Mouse (Mus musculus): ENCODE measurements around the gene Zcchc24. TPM values are rescaled to one million over a fixed set of nuclear protein-coding genes. Genes with fewer than 3 reads are reported as not detected.

Gene Zcchc24
- polyA plus RNA-seq, 1 experiment from 2014 or later = 19.5 TPM

DNA sequence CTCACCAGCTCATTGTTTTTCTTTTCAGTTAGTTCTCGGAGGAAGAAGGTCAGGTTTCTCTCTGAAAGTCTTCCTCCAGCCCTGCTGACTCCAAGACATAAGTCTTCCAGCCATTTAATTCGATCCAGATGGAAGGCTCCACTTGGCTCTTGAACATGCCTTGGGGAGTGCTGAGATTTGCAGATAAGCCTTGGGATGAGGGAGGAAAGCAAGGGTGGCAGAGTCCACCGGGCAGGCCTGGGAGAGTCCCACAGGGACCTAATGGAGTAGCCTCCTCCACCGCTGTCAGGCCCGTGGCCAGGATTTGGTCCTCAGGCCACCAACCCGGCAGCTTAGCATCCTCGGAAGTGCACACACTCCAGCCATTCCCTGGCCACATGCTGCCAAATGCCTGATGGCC, 27.8 kb upstream of the Zcchc24 start:
- no peak overlapping the region for H3K4me2 ChIP-seq (ENCODE audit: low read depth, low read length)
- WGBS = 58% methylated on average over 7 of the region's 7 CpGs

DNA sequence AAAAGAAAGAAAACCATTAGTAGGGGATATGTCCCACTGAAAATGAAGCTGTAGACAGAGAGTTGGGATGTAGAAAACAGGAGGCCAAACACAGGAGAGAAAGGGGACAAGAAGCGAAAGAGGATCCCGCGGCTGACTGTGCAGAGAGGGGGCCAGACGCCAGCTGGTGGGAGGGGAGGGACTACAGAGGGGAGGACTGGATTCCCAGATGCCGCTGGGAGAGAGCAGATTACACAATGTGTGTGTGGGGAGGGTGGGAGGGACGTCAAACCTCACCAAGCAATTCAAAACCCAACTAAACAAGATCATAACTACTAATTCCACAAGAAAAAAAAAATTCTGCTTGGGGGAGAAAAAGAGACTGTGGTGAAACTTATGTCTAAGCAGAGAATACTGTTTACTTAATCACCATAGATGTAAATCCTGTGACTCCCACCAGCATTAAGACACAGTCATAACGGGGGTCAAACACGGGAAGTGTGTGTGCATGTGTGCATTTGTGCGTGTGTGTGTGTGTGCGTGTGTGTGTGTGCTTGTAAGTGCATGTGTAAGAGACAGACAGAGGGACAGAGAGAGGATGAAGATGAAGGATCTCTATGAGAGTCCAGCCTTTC, 26.8 kb upstream of the Zcchc24 start:
- Histone ChIP-seq H3K9ac (ENCODE audit: low read length) (peak overlapping the region; percentile 42; the same call in 1 of the 2 replicates), H3K36me3 (ENCODE audit: control insufficient read depth, insufficient read depth) (no peaks in the 10 kb centered on the region), H3K4me1 (ENCODE audit: control insufficient read depth, insufficient read depth, low read length) (peaks cover 3% of the 10 kb centered on the region), H3K27me3 (ENCODE audit: control insufficient read depth, insufficient read depth, low read length) (no peaks in the 10 kb centered on the region), H3K27ac (ENCODE audit: low read length) (0 out of 2 replicates have a peak overlapping the region, but pooled peaks have one; percentile 27), H3K4me3 (ENCODE audit: low read length) (no peak overlapping the region), H3K4me2 (ENCODE audit: low read depth, low read length) (peak overlapping the region; percentile 49), H3K9me3 (replicated peaks; ENCODE audit: control insufficient read depth, low read length) (no peaks in the 10 kb centered on the region)
- peak; percentile 80 for ATAC-seq (replicated peaks; ENCODE audit: extremely low read depth, insufficient read depth, low FRiP score)
- 31% methylated on average over 10 of the region's 10 CpGs for WGBS

More for the DNA sequence above, 27.8 kb upstream of the Zcchc24 start:
- H3K27ac ChIP-seq (ENCODE audit: low read length) = no peak overlapping the region
- no peak overlapping the region for H3K4me3 ChIP-seq (ENCODE audit: low read length)
- no peaks in the 10 kb centered on the region for H3K27me3 ChIP-seq (ENCODE audit: control insufficient read depth, insufficient read depth, low read length)
- no peaks in the 10 kb centered on the region for H3K36me3 ChIP-seq (ENCODE audit: control insufficient read depth, insufficient read depth)
- ATAC-seq (replicated peaks; ENCODE audit: extremely low read depth, insufficient read depth, low FRiP score) = no peak
- no peak overlapping the region for H3K9ac ChIP-seq (ENCODE audit: low read length)
- H3K9me3 ChIP-seq (replicated peaks; ENCODE audit: control insufficient read depth, low read length) = no peaks in the 10 kb centered on the region
- peaks cover 3% of the 10 kb centered on the region for H3K4me1 ChIP-seq (ENCODE audit: control insufficient read depth, insufficient read depth, low read length)

DNA sequence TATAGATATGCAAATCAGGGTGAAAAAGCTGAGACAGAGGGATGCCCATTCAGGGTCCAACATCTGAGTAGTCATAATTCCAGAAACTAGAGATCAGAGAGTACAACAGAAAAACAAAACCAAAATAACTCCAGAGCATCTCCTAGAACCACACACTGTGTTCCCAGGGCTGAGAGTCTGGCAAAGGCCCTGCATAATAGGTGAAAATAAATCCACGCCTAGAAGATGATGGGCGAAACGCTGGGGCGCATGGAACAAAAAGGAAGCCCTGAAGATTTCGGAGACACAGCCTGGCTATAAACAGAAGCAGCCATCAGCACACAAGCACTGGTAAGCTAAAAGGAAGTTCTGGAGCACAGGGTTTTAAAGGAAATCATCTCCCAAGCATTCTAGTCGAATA, 26.2 kb upstream of the Zcchc24 start:
- Histone ChIP-seq H3K4me3 (ENCODE audit: low read length) (no peak overlapping the region), H3K27me3 (ENCODE audit: control insufficient read depth, insufficient read depth, low read length) (no peaks in the 10 kb centered on the region), H3K9ac (ENCODE audit: low read length) (0 out of 2 replicates have a peak overlapping the region, but pooled peaks have one; percentile 42), H3K27ac (ENCODE audit: low read length) (0 out of 2 replicates have a peak overlapping the region, but pooled peaks have one; percentile 27), H3K4me1 (ENCODE audit: control insufficient read depth, insufficient read depth, low read length) (peaks cover 3% of the 10 kb centered on the region), H3K9me3 (replicated peaks; ENCODE audit: control insufficient read depth, low read length) (no peaks in the 10 kb centered on the region), H3K4me2 (ENCODE audit: low read depth, low read length) (peak overlapping the region; percentile 49), H3K36me3 (ENCODE audit: control insufficient read depth, insufficient read depth) (no peaks in the 10 kb centered on the region)
- no peak for ATAC-seq (replicated peaks; ENCODE audit: extremely low read depth, insufficient read depth, low FRiP score)
- 68% methylated on average over 6 of the region's 6 CpGs for WGBS

DNA sequence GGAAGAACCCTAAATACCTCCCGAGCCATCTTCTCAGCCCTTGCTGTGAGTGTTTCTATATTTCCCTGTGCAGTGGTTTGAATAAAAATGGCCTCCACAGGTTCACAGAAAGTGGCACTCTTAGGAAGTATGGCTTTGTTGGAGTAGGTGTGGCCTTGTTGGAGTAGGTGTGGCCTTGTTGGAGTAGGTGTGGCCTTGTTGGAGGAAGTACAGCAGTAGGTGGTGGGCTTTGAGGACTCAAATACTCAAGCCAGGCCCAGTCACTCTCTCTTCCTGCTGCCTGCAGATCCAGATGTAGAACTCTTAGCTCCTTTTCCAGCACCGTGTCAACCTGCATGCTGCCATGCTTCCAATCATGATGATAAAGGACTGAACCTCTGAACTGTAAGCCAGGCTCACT, 25.5 kb upstream of the Zcchc24 start:
- WGBS = 93% methylated on average over 2 of the region's 2 CpGs
- Histone ChIP-seq H3K4me2 (ENCODE audit: low read depth, low read length) (no peak overlapping the region), H3K9me3 (replicated peaks; ENCODE audit: control insufficient read depth, low read length) (no peaks in the 10 kb centered on the region), H3K27me3 (ENCODE audit: control insufficient read depth, insufficient read depth, low read length) (no peaks in the 10 kb centered on the region), H3K36me3 (ENCODE audit: control insufficient read depth, insufficient read depth) (no peaks in the 10 kb centered on the region), H3K9ac (ENCODE audit: low read length) (no peak overlapping the region), H3K4me3 (ENCODE audit: low read length) (no peak overlapping the region), H3K27ac (ENCODE audit: low read length) (no peak overlapping the region), H3K4me1 (ENCODE audit: control insufficient read depth, insufficient read depth, low read length) (no peaks in the 10 kb centered on the region; the same call in 1 of the 2 replicates)
- ATAC-seq (replicated peaks; ENCODE audit: extremely low read depth, insufficient read depth, low FRiP score) = no peak

DNA sequence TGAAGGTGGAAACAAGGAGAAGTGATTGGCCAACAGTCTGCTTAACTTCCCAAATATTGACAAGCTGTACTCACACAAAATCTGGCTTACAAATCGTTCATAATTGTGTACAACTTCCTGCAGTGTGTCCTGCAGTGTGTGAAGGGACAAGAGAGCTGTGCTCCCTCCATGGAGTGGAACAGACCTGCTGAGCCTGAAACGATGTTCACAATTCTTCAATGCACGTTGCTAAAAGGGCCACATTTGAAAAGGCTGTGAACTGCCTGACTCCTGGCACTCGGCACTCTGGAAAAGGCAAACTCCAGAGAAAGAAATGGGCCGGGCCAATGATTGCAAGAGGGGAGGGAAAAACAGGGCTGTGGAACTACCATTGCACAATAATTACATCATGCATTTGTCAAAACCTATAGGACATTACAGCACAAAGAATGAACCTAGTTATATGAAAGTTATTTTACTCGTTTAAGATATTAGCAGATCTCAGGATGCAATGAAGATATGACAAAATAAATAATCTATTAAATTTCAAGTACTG, 22.0 kb upstream of the Zcchc24 start:
- no peaks in the 10 kb centered on the region for H3K27me3 ChIP-seq (ENCODE audit: control insufficient read depth, insufficient read depth, low read length)
- no peak overlapping the region for H3K27ac ChIP-seq (ENCODE audit: low read length)
- H3K9ac ChIP-seq (ENCODE audit: low read length) = no peak overlapping the region
- H3K4me3 ChIP-seq (ENCODE audit: low read length) = no peak overlapping the region
- H3K4me2 ChIP-seq (ENCODE audit: low read depth, low read length) = no peak overlapping the region
- no peak for ATAC-seq (replicated peaks; ENCODE audit: extremely low read depth, insufficient read depth, low FRiP score)
- no peaks in the 10 kb centered on the region for H3K36me3 ChIP-seq (ENCODE audit: control insufficient read depth, insufficient read depth)
- WGBS = 63% methylated on average over 6 of the region's 6 CpGs
- H3K4me1 ChIP-seq (ENCODE audit: control insufficient read depth, insufficient read depth, low read length) = peaks cover 5% of the 10 kb centered on the region
- no peaks in the 10 kb centered on the region for H3K9me3 ChIP-seq (replicated peaks; ENCODE audit: control insufficient read depth, low read length)

DNA sequence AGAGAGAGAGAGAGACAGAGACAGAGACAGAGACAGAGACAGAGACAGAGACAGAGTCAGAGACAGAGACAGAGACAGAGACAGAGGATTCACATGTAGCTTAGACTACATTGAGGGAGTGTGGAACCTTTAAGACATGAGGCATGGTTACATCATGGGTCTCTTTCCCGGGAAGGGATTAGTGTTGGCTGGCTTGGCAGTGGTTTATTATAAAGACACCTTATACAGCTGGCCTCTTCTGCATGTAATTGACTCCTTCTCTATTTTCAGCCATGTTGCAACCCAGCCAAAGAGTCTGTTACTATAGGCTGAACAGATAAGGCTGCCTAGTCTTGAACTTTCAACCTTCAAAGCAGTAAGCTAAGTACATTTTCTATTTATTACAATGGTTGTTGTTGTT, 21.1 kb upstream of the Zcchc24 start:
- no peak overlapping the region for H3K27ac ChIP-seq (ENCODE audit: low read length)
- H3K36me3 ChIP-seq (ENCODE audit: control insufficient read depth, insufficient read depth) = no peaks in the 10 kb centered on the region
- no peak for ATAC-seq (replicated peaks; ENCODE audit: extremely low read depth, insufficient read depth, low FRiP score)
- no peak overlapping the region for H3K9ac ChIP-seq (ENCODE audit: low read length)
- H3K4me1 ChIP-seq (ENCODE audit: control insufficient read depth, insufficient read depth, low read length) = peaks cover 5% of the 10 kb centered on the region
- H3K4me3 ChIP-seq (ENCODE audit: low read length) = no peak overlapping the region
- H3K27me3 ChIP-seq (ENCODE audit: control insufficient read depth, insufficient read depth, low read length) = no peaks in the 10 kb centered on the region
- no peaks in the 10 kb centered on the region for H3K9me3 ChIP-seq (replicated peaks; ENCODE audit: control insufficient read depth, low read length)
- H3K4me2 ChIP-seq (ENCODE audit: low read depth, low read length) = no peak overlapping the region
- 64% methylated on average over 1 of the region's 1 CpGs for WGBS

DNA sequence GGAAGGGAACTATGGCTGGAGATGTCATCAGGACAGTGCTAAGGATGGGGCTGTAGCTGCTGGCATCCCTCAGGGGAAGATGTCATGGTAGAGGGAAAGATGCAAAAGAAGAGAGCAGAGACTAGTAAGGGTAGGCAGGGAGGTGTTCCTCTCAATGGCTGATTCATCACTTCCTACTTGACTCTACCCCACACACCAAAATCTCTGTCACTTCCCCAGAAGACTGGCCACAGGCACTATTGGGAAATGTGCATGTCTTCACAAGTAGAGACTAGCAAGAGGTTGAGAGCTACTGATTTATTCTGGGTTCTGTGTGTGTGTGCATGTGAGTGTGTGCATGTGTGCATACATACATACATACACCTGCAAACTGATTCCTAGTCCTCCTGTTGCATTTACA, 20.4 kb upstream of the Zcchc24 start:
- no peaks in the 10 kb centered on the region for H3K9me3 ChIP-seq (replicated peaks; ENCODE audit: control insufficient read depth, low read length)
- no peaks in the 10 kb centered on the region for H3K36me3 ChIP-seq (ENCODE audit: control insufficient read depth, insufficient read depth)
- no peaks in the 10 kb centered on the region for H3K27me3 ChIP-seq (ENCODE audit: control insufficient read depth, insufficient read depth, low read length)
- H3K27ac ChIP-seq (ENCODE audit: low read length) = no peak overlapping the region
- H3K4me3 ChIP-seq (ENCODE audit: low read length) = no peak overlapping the region
- ATAC-seq (replicated peaks; ENCODE audit: extremely low read depth, insufficient read depth, low FRiP score) = no peak
- H3K4me1 ChIP-seq (ENCODE audit: control insufficient read depth, insufficient read depth, low read length) = peaks cover 5% of the 10 kb centered on the region
- no peak overlapping the region for H3K4me2 ChIP-seq (ENCODE audit: low read depth, low read length)
- no peak overlapping the region for H3K9ac ChIP-seq (ENCODE audit: low read length)

DNA sequence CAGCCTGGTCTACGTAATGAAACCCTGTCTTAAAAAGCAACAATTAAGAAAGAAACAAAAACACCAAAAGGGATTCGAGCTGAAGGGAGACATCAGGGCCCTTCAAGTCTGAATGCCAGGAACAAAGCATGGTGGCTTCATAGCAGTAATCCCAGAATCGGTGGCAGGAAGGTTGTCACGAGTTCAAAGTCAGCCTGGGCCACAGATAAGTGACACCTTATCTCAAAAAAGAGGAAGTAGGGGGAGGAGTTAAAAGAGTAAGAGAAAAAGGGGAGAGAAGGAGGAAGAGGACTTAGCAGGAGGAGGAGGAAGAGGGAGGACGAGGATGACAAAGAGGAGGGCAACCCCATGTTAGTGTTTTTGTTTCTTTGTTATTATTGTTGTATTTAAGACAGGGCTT, 19.4 kb upstream of the Zcchc24 start:
- Histone ChIP-seq H3K9me3 (replicated peaks; ENCODE audit: control insufficient read depth, low read length) (no peaks in the 10 kb centered on the region), H3K36me3 (ENCODE audit: control insufficient read depth, insufficient read depth) (no peaks in the 10 kb centered on the region), H3K27ac (ENCODE audit: low read length) (no peak overlapping the region), H3K4me2 (ENCODE audit: low read depth, low read length) (no peak overlapping the region), H3K4me3 (ENCODE audit: low read length) (no peak overlapping the region), H3K27me3 (ENCODE audit: control insufficient read depth, insufficient read depth, low read length) (no peaks in the 10 kb centered on the region), H3K4me1 (ENCODE audit: control insufficient read depth, insufficient read depth, low read length) (peaks cover 7% of the 10 kb centered on the region), H3K9ac (ENCODE audit: low read length) (no peak overlapping the region)
- WGBS = 57% methylated on average over 5 of the region's 5 CpGs
- ATAC-seq (replicated peaks; ENCODE audit: extremely low read depth, insufficient read depth, low FRiP score) = no peak

DNA sequence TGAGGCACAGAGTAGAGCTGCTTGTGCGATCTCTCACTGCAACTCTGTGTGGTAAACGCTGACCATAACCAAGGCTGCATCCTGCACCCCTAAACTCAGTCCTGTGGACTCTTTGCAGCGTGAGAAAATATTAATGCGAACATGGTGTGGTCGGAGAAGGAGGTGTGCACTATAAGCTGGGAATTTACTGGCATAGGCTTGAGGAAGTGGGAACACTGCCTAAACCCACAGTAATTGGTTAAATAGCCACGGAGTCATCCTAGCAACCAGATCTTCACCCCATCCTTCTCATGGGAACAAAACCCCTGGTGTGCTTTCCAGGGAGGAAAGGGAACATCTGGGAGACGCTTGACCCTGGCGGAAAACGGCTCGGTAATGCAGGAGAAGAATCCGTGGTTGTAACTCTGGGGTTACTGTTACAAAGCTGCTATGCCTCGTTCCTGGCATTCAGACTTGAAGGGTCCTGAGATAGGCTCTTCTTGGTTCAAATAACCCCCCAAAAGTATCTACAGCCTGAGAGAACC, 18.6 kb upstream of the Zcchc24 start:
- 72% methylated on average over 12 of the region's 12 CpGs for WGBS
- Histone ChIP-seq H3K27ac (ENCODE audit: low read length) (no peak overlapping the region; the same call in 1 of the 2 replicates), H3K4me1 (ENCODE audit: control insufficient read depth, insufficient read depth, low read length) (peaks cover 14% of the 10 kb centered on the region), H3K27me3 (ENCODE audit: control insufficient read depth, insufficient read depth, low read length) (no peaks in the 10 kb centered on the region), H3K36me3 (ENCODE audit: control insufficient read depth, insufficient read depth) (no peaks in the 10 kb centered on the region), H3K4me2 (ENCODE audit: low read depth, low read length) (no peak overlapping the region), H3K9ac (ENCODE audit: low read length) (no peak overlapping the region), H3K9me3 (replicated peaks; ENCODE audit: control insufficient read depth, low read length) (no peaks in the 10 kb centered on the region), H3K4me3 (ENCODE audit: low read length) (no peak overlapping the region)
- no peak for ATAC-seq (replicated peaks; ENCODE audit: extremely low read depth, insufficient read depth, low FRiP score)
